Mouse (Mus musculus): ENCODE data around the gene Crabp2.

GRCm38 (mm10) chr3:87960191-87960585 lies 11.7 kb downstream of the Crabp2 start:
- TF ChIP-seq CTCF (conservative IDR thresholded peaks at IDR 0.05; ENCODE audit: low read length) (no peak), NANOG (IDR thresholded peaks at IDR 0.05; ENCODE audit: borderline replicate concordance, low read length) (no peak)
